Mouse (Mus musculus) stomach, postnatal 0 days (tissue): ENCODE measurements at regions not wholly inside any gene's neighbourhood (a gene's known extent, or its start where the extent isn't known, plus 50 kb on each side); places are given as distances from the start of the nearest gene placed in this dataset.

Experiments used
- CTCF ChIP-seq: IDR thresholded peaks from 2 replicates; pipeline ENCODE4 v1.5.1; 2016; ENCODE audit warnings: antibody characterized with exemption, low read depth, mild to moderate bottlenecking, moderate library complexity
- EP300 ChIP-seq: optimal IDR thresholded peaks from 2 replicates; pipeline ENCODE3; 2016; ENCODE audit warnings: antibody characterized with exemption

- TF ChIP-seq CTCF (no peak), EP300 (no peak)
Measured at GRCm38 (mm10) chr11:45200714-45201405, 583.7 kb downstream of the Ebf1 start.
